Mouse (Mus musculus) induced T-regulatory cell, adult 2 months (primary cell): ENCODE results near the gene Fbxo7.

Source experiments
- DNase-seq: peaks from one replicate; pipeline ENCODE4 v3.0.0-alpha.2; 2012; ENCODE audit warnings: low read depth

Gene Fbxo7

DNA sequence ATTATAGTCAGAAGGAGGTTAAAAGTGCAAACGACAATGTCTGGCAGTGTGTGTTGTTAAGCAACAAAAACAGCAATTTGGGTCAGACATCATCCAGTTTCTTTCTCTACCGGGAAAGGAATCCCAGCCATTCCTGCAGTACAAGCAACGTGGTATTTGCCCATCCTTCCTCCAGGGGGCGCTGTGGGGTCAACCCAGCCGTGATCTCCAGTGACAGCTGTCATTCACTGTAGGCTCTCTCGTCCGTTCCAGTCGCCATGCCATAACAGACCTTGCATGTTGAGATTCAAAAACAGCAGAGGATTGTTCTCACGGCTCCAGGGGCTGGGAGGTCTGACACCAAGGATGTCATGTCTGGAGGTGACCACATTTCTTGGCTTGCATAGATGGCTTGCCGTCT is 70.1 kb downstream of the Fbxo7 start:
- DNase-seq = peak; percentile 49

DNA sequence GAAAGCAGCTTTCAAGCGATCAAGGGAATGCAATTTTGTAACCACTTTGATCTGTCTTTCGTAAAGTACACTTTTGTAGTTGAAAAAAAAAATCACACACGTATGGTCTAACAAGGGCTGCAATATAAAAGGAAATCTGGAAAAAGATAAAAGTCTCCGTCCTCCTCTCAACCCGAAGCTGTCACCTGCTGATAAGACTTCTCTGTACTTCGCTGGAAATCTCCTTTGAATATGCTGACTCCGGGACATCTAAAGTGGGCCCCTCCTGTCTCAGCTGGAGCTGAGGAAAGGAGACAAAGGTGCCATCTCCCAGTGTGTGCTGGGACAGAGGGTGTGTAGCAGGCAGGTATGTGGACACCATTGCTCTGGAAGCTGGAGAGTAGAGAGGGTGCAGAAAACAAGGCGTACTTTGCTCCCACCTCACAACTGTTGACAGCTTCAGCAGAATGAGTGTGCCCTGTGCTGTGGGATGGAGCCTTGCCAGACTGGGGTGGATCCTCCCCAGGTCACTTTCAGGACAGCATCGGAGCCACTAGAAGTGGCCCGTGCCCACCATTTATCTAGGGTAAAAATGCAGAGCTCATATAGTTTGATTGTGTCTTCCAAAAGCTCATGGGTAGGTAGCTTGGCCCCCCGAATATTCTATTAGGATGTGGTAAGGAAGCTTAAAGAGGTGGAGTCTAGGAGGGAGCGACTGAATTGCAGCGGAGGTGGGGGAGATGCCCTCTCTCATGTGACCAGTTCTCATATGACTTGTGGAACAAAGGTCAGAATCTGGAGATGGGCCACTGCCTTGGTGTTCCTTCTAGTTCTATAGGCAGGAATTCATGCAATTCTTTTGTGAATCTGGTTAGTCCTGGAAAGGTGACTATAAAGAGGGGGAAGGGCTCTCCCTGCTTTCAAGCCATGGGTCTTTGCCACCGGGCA is 71.6 kb downstream of the Fbxo7 start:
- DNase-seq = no peak

DNA sequence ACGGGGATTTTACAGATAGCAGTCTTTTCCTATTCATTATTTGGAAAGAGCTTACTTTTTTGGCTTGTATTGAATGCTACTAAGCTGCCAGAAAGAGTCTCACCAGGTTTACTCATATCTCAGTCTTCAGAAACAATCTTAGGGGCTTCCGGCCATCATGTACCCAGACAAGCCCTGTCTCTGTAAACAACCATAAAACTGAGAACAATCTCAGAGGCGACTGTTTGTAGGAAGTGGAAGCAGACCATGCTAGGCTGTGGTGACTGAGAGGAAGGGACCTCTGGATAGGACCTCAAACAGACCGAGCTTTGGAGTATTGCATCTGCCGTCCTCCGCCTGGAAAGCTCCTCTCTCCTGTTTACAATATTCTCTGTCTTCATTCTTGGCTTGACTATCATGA is 76.6 kb downstream of the Fbxo7 start:
- no peak for DNase-seq

DNA sequence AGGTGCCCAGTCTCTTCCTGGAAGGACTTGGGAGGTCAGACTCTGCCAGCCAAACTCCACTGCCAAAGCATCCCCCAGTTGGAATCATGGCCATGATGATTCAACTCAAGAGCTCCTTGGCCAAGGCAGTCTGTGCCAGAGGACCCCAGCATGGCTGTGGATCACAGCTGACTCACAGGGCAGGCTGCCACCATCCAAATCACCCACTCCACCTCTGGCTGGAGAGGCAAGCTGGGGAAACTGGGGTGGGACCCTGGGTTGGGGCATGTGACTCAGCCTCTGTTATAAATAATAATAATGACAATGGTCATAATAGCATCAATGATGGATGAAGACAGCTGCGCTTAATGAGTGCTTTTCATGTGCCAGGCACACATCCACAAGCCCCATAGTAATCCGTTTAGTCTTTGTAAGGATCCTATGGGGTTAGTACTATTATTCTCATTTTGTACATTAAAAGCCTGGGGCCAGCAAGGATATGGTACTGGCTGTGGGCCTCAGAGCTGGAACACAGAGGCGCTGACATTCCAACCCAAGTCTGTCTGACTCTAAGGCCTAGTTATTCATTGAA is 78.6 kb downstream of the Fbxo7 start:
- no peak for DNase-seq
